Mouse (Mus musculus) embryonic fibroblast, embryonic 13.5 days (primary cell): ENCODE results near the gene Gm44596.

Experiments
- CTCF ChIP-seq: IDR thresholded peaks from 2 replicates; pipeline ENCODE4 v1.5.1; 2011; ENCODE audit warnings: mild to moderate bottlenecking, control low read depth, low read length, moderate library complexity, borderline replicate concordance; ENCODE audit not compliant: insufficient read depth
- POLR2A ChIP-seq: IDR thresholded peaks from 2 replicates; pipeline ENCODE4 v1.6.1; 2011; ENCODE audit warnings: low read depth, mild to moderate bottlenecking, control low read depth, low read length, moderate library complexity

DNA sequence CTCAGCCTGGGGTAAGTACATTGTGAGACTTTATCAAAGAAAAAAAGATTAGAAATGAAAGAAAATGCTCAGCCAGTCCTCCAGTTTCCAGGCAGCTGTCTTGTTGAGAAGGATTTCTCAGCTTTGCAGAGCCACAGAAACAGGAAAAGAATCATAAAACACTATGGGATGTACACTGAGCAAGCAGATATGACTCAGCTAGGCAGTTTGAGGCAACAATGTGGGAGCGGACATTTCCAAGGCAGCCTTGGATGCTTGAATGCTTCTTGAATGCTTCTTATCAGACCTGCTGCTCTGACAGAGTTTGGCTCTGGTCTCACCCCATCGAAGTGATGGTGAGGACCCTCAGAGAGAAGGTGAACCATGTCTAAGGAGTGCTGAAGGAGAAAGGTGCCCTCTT, 45.7 kb downstream of the Gm44596 start:
- no peak for TF ChIP-seq POLR2A
- no peak for TF ChIP-seq CTCF
